Mouse (Mus musculus): ENCODE measurements at regions not wholly inside any gene's neighbourhood (a gene's known extent, or its start where the extent isn't known, plus 50 kb on each side); places are given as distances from the start of the nearest gene placed in this dataset.

- DNase-seq (ENCODE audit: low read depth, low spot score) = no peak
These were observed 343.8 kb downstream of the Tmem161b start for GRCm38 (mm10) chr13:84565644-84566532.

GRCm38 (mm10) chr13:84566533-84566832 lies 344.4 kb downstream of the Tmem161b start:
- no peak for DNase-seq (ENCODE audit: low read depth, low spot score)

GRCm38 (mm10) chr13:84569371-84569770 lies 347.3 kb downstream of the Tmem161b start:
- DNase-seq (ENCODE audit: low read depth, low spot score) = no peak

GRCm38 (mm10) chr13:84570206-84570605 lies 348.1 kb downstream of the Tmem161b start:
- DNase-seq (ENCODE audit: low read depth, low spot score) = no peak

GRCm38 (mm10) chr13:84570984-84571844 lies 349.1 kb downstream of the Tmem161b start:
- DNase-seq (ENCODE audit: low read depth, low spot score) = peak; percentile 15

GRCm38 (mm10) chr13:84571845-84572193 lies 349.7 kb downstream of the Tmem161b start:
- no peak for DNase-seq (ENCODE audit: low read depth, low spot score)

GRCm38 (mm10) chr13:84572231-84572630 lies 350.1 kb downstream of the Tmem161b start:
- DNase-seq (ENCODE audit: low read depth, low spot score) = no peak

GRCm38 (mm10) chr13:84596585-84597142 lies 374.6 kb downstream of the Tmem161b start:
- no peak for DNase-seq (ENCODE audit: low read depth, low spot score)

- no peak for DNase-seq (ENCODE audit: low read depth, low spot score)
These were observed 380.5 kb downstream of the Tmem161b start for GRCm38 (mm10) chr13:84602612-84603011.

- DNase-seq (ENCODE audit: low read depth, low spot score) = no peak
These were observed 390.4 kb downstream of the Tmem161b start for GRCm38 (mm10) chr13:84612497-84612896.

GRCm38 (mm10) chr13:84613004-84613403 lies 390.9 kb downstream of the Tmem161b start:
- no peak for DNase-seq (ENCODE audit: low read depth, low spot score)

GRCm38 (mm10) chr13:84624691-84625090 lies 402.6 kb downstream of the Tmem161b start:
- DNase-seq (ENCODE audit: low read depth, low spot score) = no peak

- no peak for DNase-seq (ENCODE audit: low read depth, low spot score)
These were observed 403.4 kb downstream of the Tmem161b start for GRCm38 (mm10) chr13:84625527-84625926.

- no peak for DNase-seq (ENCODE audit: low read depth, low spot score)
These were observed 403.8 kb downstream of the Tmem161b start for GRCm38 (mm10) chr13:84625927-84626326.

GRCm38 (mm10) chr13:84626397-84626796 lies 404.3 kb downstream of the Tmem161b start:
- no peak for DNase-seq (ENCODE audit: low read depth, low spot score)

- DNase-seq (ENCODE audit: low read depth, low spot score) = no peak
These were observed 408.6 kb downstream of the Tmem161b start for GRCm38 (mm10) chr13:84630686-84631085.

- DNase-seq (ENCODE audit: low read depth, low spot score) = no peak
These were observed 410.4 kb downstream of the Tmem161b start for GRCm38 (mm10) chr13:84632493-84632892.

GRCm38 (mm10) chr13:84636831-84637230 lies 414.7 kb downstream of the Tmem161b start:
- no peak for DNase-seq (ENCODE audit: low read depth, low spot score)

- DNase-seq (ENCODE audit: low read depth, low spot score) = no peak
These were observed 415.5 kb downstream of the Tmem161b start for GRCm38 (mm10) chr13:84637606-84638005.

- no peak for DNase-seq (ENCODE audit: low read depth, low spot score)
These were observed 416.4 kb downstream of the Tmem161b start for GRCm38 (mm10) chr13:84638401-84638934.

GRCm38 (mm10) chr13:84639087-84640022 lies 417.3 kb downstream of the Tmem161b start:
- no peak for DNase-seq (ENCODE audit: low read depth, low spot score)

All from retina, adult 2 months (tissue).